Mouse (Mus musculus): ENCODE data around the gene Srsf7.
"Not testable (repeated sequence)": the region's sequence is repeated elsewhere in the genome, so short reads cannot be mapped to it uniquely, and the experiment has no call there.

The Srsf7 gene

GRCm38 (mm10) chr17:80206671-80207581, at the start of gene Srsf7, which contains the start of gene Ttc39d:
Gene Srsf7, minus strand, starts transcription at chr17:80207307.
Gene Ttc39d, plus strand, starts transcription at chr17:80207460.
- in situ Hi-C loops (cut with MboI; ENCODE audit: low pct_unique_long_range_greater_than_20kb in 1 of 2, low sequenced_read_pairs in 2 of 2, unreplicated experiment in 1 of 2): no loop called here

GRCm38 (mm10) chr17:80255208-80255607, 48.1 kb upstream of the Srsf7 start:
- in situ Hi-C loops (cut with MboI; ENCODE audit: low pct_unique_long_range_greater_than_20kb in 1 of 2, low sequenced_read_pairs in 2 of 2, unreplicated experiment in 1 of 2): no loop called here

- in situ Hi-C loops (cut with MboI; ENCODE audit: low pct_unique_long_range_greater_than_20kb in 1 of 2, low sequenced_read_pairs in 2 of 2, unreplicated experiment in 1 of 2): no loop called here
Measured at GRCm38 (mm10) chr17:80254421-80254820, 47.3 kb upstream of the Srsf7 start.

- in situ Hi-C loops (cut with MboI; ENCODE audit: low pct_unique_long_range_greater_than_20kb in 1 of 2, low sequenced_read_pairs in 2 of 2, unreplicated experiment in 1 of 2): no loop called here
Measured at GRCm38 (mm10) chr17:80252757-80253525, 45.8 kb upstream of the Srsf7 start.

GRCm38 (mm10) chr17:80243116-80243515, 36.0 kb upstream of the Srsf7 start:
- in situ Hi-C loops (cut with MboI; ENCODE audit: low pct_unique_long_range_greater_than_20kb in 1 of 2, low sequenced_read_pairs in 2 of 2, unreplicated experiment in 1 of 2): no loop called here

- in situ Hi-C loops (cut with MboI; ENCODE audit: low pct_unique_long_range_greater_than_20kb in 1 of 2, low sequenced_read_pairs in 2 of 2, unreplicated experiment in 1 of 2): no loop called here
Measured at GRCm38 (mm10) chr17:80241594-80241993, 34.5 kb upstream of the Srsf7 start.

- in situ Hi-C loops (cut with MboI; ENCODE audit: low pct_unique_long_range_greater_than_20kb in 1 of 2, low sequenced_read_pairs in 2 of 2, unreplicated experiment in 1 of 2): no loop called here
Measured at GRCm38 (mm10) chr17:80237475-80237874, 30.4 kb upstream of the Srsf7 start.

- in situ Hi-C loops (cut with MboI; ENCODE audit: low pct_unique_long_range_greater_than_20kb in 1 of 2, low sequenced_read_pairs in 2 of 2, unreplicated experiment in 1 of 2): no loop called here
Measured at GRCm38 (mm10) chr17:80236805-80237204, 29.7 kb upstream of the Srsf7 start.

- in situ Hi-C loops (cut with MboI; ENCODE audit: low pct_unique_long_range_greater_than_20kb in 1 of 2, low sequenced_read_pairs in 2 of 2, unreplicated experiment in 1 of 2): no loop called here
Measured at GRCm38 (mm10) chr17:80235477-80235876, 28.4 kb upstream of the Srsf7 start.

GRCm38 (mm10) chr17:80234376-80234775, 27.3 kb upstream of the Srsf7 start:
- in situ Hi-C loops (cut with MboI; ENCODE audit: low pct_unique_long_range_greater_than_20kb in 1 of 2, low sequenced_read_pairs in 2 of 2, unreplicated experiment in 1 of 2): no loop called here

- in situ Hi-C loops (cut with MboI; ENCODE audit: low pct_unique_long_range_greater_than_20kb in 1 of 2, low sequenced_read_pairs in 2 of 2, unreplicated experiment in 1 of 2): no loop called here
Measured at GRCm38 (mm10) chr17:80233844-80234243, 26.7 kb upstream of the Srsf7 start.

- in situ Hi-C loops (cut with MboI; ENCODE audit: low pct_unique_long_range_greater_than_20kb in 1 of 2, low sequenced_read_pairs in 2 of 2, unreplicated experiment in 1 of 2): no loop called here
Measured at GRCm38 (mm10) chr17:80229396-80229795, 22.3 kb upstream of the Srsf7 start.

GRCm38 (mm10) chr17:80225142-80225541, 18.0 kb upstream of the Srsf7 start:
- in situ Hi-C loops (cut with MboI; ENCODE audit: low pct_unique_long_range_greater_than_20kb in 1 of 2, low sequenced_read_pairs in 2 of 2, unreplicated experiment in 1 of 2): not testable (repeated sequence)

GRCm38 (mm10) chr17:80224326-80225116, 17.4 kb upstream of the Srsf7 start, which contains the start of gene Gemin6:
Gene Gemin6, plus strand, starts transcription at chr17:80224441.
- in situ Hi-C loops (cut with MboI; ENCODE audit: low pct_unique_long_range_greater_than_20kb in 1 of 2, low sequenced_read_pairs in 2 of 2, unreplicated experiment in 1 of 2): no loop called here

- in situ Hi-C loops (cut with MboI; ENCODE audit: low pct_unique_long_range_greater_than_20kb in 1 of 2, low sequenced_read_pairs in 2 of 2, unreplicated experiment in 1 of 2): no loop called here
Measured at GRCm38 (mm10) chr17:80223829-80224228, 16.7 kb upstream of the Srsf7 start.

- in situ Hi-C loops (cut with MboI; ENCODE audit: low pct_unique_long_range_greater_than_20kb in 1 of 2, low sequenced_read_pairs in 2 of 2, unreplicated experiment in 1 of 2): no loop called here
Measured at GRCm38 (mm10) chr17:80221890-80222628, 15.0 kb upstream of the Srsf7 start.

- in situ Hi-C loops (cut with MboI; ENCODE audit: low pct_unique_long_range_greater_than_20kb in 1 of 2, low sequenced_read_pairs in 2 of 2, unreplicated experiment in 1 of 2): no loop called here
Measured at GRCm38 (mm10) chr17:80221202-80221601, 14.1 kb upstream of the Srsf7 start.

GRCm38 (mm10) chr17:80220131-80220530, 13.0 kb upstream of the Srsf7 start:
- in situ Hi-C loops (cut with MboI; ENCODE audit: low pct_unique_long_range_greater_than_20kb in 1 of 2, low sequenced_read_pairs in 2 of 2, unreplicated experiment in 1 of 2): no loop called here

Measured in mouse embryonic stem cell (cell line).